Mouse (Mus musculus): ENCODE measurements at regions not wholly inside any gene's neighbourhood (a gene's known extent, or its start where the extent isn't known, plus 50 kb on each side); places are given as distances from the start of the nearest gene placed in this dataset.

- TF ChIP-seq CTCF (IDR thresholded peaks at IDR 0.05; ENCODE audit: extremely low read depth, insufficient read length, insufficient replicate concordance, low read depth, low read length) = no peak
- no peak for TF ChIP-seq POLR2A (IDR thresholded peaks at IDR 0.05; ENCODE audit: low read depth, low read length)
These were observed 81.7 kb downstream of the Ptger2 start for GRCm38 (mm10) chr14:45069598-45070212.
